Mouse (Mus musculus): Measurements from ENCODE around the gene Ap5z1.

DNA sequence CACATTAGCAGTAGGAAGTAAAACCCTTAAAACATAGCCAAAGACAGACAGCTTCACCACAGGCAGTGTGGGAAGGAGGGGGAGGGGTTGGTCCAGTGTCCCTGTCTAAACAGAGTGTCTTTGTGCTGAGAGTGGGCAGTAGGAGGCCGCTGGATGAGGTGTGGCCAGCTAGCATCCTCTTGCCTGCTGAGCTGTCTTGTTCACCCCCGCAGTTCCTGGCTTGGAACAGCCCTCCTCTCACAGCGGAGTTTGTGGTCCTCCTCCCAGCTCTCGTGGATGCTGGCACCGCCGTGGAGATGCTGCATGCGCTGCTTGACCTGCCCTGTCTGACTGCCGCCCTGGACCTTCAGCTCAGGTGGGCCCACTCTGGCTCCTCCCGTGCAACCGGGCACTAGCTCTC, 10.0 kb downstream of the Ap5z1 start:
- TF ChIP-seq GATA1 (IDR thresholded peaks at IDR 0.05; ENCODE audit: borderline replicate concordance, low read length) (no peak), FLI1 (IDR thresholded peaks at IDR 0.05; ENCODE audit: low read length) (no peak)
